Mouse (Mus musculus): ENCODE results near the gene Olfr1364. TPM values are rescaled to one million over a fixed set of nuclear protein-coding genes. Genes with fewer than 3 reads are reported as not detected.

Gene Olfr1364
- total RNA-seq (2022): not detected

- DNase-seq: no peak
Measured at GRCm38 (mm10) chr13:21581659-21582058, at the start of gene Olfr1364. Olfr1364 (minus strand) TSS chr13:21581759.

- DNase-seq: no peak
Measured at GRCm38 (mm10) chr13:21613922-21614321, 32.4 kb upstream of the Olfr1364 start, which contains the start of gene Olfr1362. Olfr1362 (minus strand) TSS chr13:21614022.

GRCm38 (mm10) chr13:21591618-21592017 lies 10.1 kb upstream of the Olfr1364 start:
- DNase-seq: no peak

GRCm38 (mm10) chr13:21559793-21560192 lies 21.8 kb downstream of the Olfr1364 start, which contains the start of gene Olfr1535:
Olfr1535 (minus strand) TSS chr13:21559893.
- no peak for DNase-seq

GRCm38 (mm10) chr13:21550416-21551110 lies 31.0 kb downstream of the Olfr1364 start:
- DNase-seq: no peak

GRCm38 (mm10) chr13:21549487-21549886 lies 32.1 kb downstream of the Olfr1364 start:
- DNase-seq: no peak

GRCm38 (mm10) chr13:21542708-21543107 lies 38.9 kb downstream of the Olfr1364 start, which contains the start of gene Olfr1366:
Olfr1366 (minus strand) TSS chr13:21542808.
- no peak for DNase-seq

GRCm38 (mm10) chr13:21530781-21531201 lies 50.8 kb downstream of the Olfr1364 start, which contains the start of gene Zkscan8:
Zkscan8 (minus strand) TSS chr13:21531120.
- peak; percentile 82 for DNase-seq

GRCm38 (mm10) chr13:21530136-21530535 lies 51.4 kb downstream of the Olfr1364 start:
- no peak for DNase-seq

Other genes with a start within 250 kb of the Olfr1364 start
- gene Olfr1367, start 234.8 kb downstream of the Olfr1364 start, total RNA-seq (2022): not detected
- gene Zscan12, start 218.9 kb downstream of the Olfr1364 start, total RNA-seq (2022): 10 to 100 TPM in 3 of 4 experiments, 1 to 10 TPM in 1; 9.6 to 12.8 (median 11.1) TPM
- 10 to 100 TPM; 55.7 to 74.1 (median 68.0) TPM for gene Zkscan3, start 179.0 kb downstream of the Olfr1364 start, total RNA-seq (2022)
- 1 to 10 TPM in 2 of 4 experiments, under 1 TPM in 2; 0.75 to 1.9 (median 1.1) TPM for gene Pgbd1, start 140.7 kb downstream of the Olfr1364 start, total RNA-seq (2022)
- 10 to 100 TPM; 41.9 to 57.9 (median 51.1) TPM for gene Zscan26, start 128.0 kb downstream of the Olfr1364 start, total RNA-seq (2022)
- 1 to 10 TPM; 1.2 to 2.1 (median 1.8) TPM for gene Nkapl, start 113.2 kb downstream of the Olfr1364 start, total RNA-seq (2022)
- gene Zkscan4, start 102.9 kb downstream of the Olfr1364 start, total RNA-seq (2022): 1 to 10 TPM; 2.5 to 4.9 (median 3.8) TPM
- gene Gm10065, start 102.3 kb downstream of the Olfr1364 start, total RNA-seq (2022): not detected
- gene AK157302, start 86.5 kb downstream of the Olfr1364 start, total RNA-seq (2022): 10 to 100 TPM in 2 of 4 experiments, 1 to 10 TPM in 2; 7.8 to 11.5 (median 10.3) TPM
- 10 to 100 TPM; 48.5 to 62.2 (median 55.3) TPM for gene Gm11273, start 80.3 kb downstream of the Olfr1364 start, total RNA-seq (2022)
- gene Zkscan8, start 50.6 kb downstream of the Olfr1364 start, total RNA-seq (2022): 10 to 100 TPM; 20.4 to 30.2 (median 26.0) TPM
- gene Olfr1366, start 39.0 kb downstream of the Olfr1364 start, total RNA-seq (2022): not detected
- not detected for gene Olfr1535, start 21.9 kb downstream of the Olfr1364 start, total RNA-seq (2022)
- gene Olfr1362, start 32.3 kb upstream of the Olfr1364 start, total RNA-seq (2022): not detected
- not detected for gene Olfr11, start 60.8 kb upstream of the Olfr1364 start, total RNA-seq (2022)
- gene Olfr1361, start 81.6 kb upstream of the Olfr1364 start, total RNA-seq (2022): not detected
- not detected for gene Olfr1360, start 95.6 kb upstream of the Olfr1364 start, total RNA-seq (2022)
- gene Olfr1359, start 116.4 kb upstream of the Olfr1364 start, total RNA-seq (2022): not detected
- gene Hist1h2bl, start 134.4 kb upstream of the Olfr1364 start, total RNA-seq (2022): 10 to 100 TPM; 19.0 to 38.1 (median 29.8) TPM
- 1 to 10 TPM; 2.1 to 9.9 (median 7.2) TPM for gene Hist1h2ai, start 134.7 kb upstream of the Olfr1364 start, total RNA-seq (2022)
- 10 to 100 TPM; 23.6 to 39.6 (median 35.8) TPM for gene Hist1h3h, start 135.9 kb upstream of the Olfr1364 start, total RNA-seq (2022)
- 1 to 10 TPM; 3.7 to 7.9 (median 5.3) TPM for gene Hist1h2bm, start 140.3 kb upstream of the Olfr1364 start, total RNA-seq (2022)
- gene Hist1h4j, start 153.3 kb upstream of the Olfr1364 start, total RNA-seq (2022): 10 to 100 TPM in 3 of 4 experiments, 1 to 10 TPM in 1; 7.2 to 11.3 (median 10.4) TPM
- gene Hist1h4k, start 168.7 kb upstream of the Olfr1364 start, total RNA-seq (2022): 100 to 1,000 TPM in 3 of 4 experiments, 10 to 100 TPM in 1; 68.3 to 123 (median 109) TPM
- gene Hist1h2ak, start 172.1 kb upstream of the Olfr1364 start, total RNA-seq (2022): 10 to 100 TPM in 1 of 4 experiments, 1 to 10 TPM in 3; 6.2 to 10.4 (median 7.6) TPM
- gene Hist1h2bn, start 172.4 kb upstream of the Olfr1364 start, total RNA-seq (2022): 10 to 100 TPM; 10.1 to 17.6 (median 15.3) TPM
- 10 to 100 TPM; 13.2 to 18.9 (median 15.8) TPM for gene Hist1h1b, start 198.9 kb upstream of the Olfr1364 start, total RNA-seq (2022)
- gene Hist1h3i, start 201.6 kb upstream of the Olfr1364 start, total RNA-seq (2022): 10 to 100 TPM; 45.2 to 52.5 (median 48.0) TPM
- 1 to 10 TPM in 2 of 4 experiments, not detected in 2; 2.7 to 7.2 TPM for gene Hist1h2an, start 205.5 kb upstream of the Olfr1364 start, total RNA-seq (2022)
- gene Hist1h2bp, start 205.7 kb upstream of the Olfr1364 start, total RNA-seq (2022): 10 to 100 TPM in 1 of 4 experiments, 1 to 10 TPM in 3; 6.0 to 15.5 (median 8.6) TPM
- gene Hist1h2bq, start 228.4 kb upstream of the Olfr1364 start, total RNA-seq (2022): 10 to 100 TPM; 62.2 to 78.1 (median 68.0) TPM
- gene Hist1h2ao, start 228.7 kb upstream of the Olfr1364 start, total RNA-seq (2022): 10 to 100 TPM in 3 of 4 experiments, 1 to 10 TPM in 1; 6.1 to 36.2 (median 24.9) TPM
- gene Hist1h4m, start 230.0 kb upstream of the Olfr1364 start, total RNA-seq (2022): 100 to 1,000 TPM; 110 to 175 (median 150) TPM

Data from adrenal gland, adult 8-10 months (tissue).